Mouse (Mus musculus) E14TG2a.4 (cell line): Measurements from ENCODE around the gene Eps15.

Experiments used
- CTCF ChIP-seq: conservative IDR thresholded peaks from 2 replicates; pipeline ENCODE4 v1.5.1; 2014; ENCODE audit warnings: low read length
- POU5F1 ChIP-seq: IDR thresholded peaks from 2 replicates; pipeline ENCODE4 v1.6.1; 2014; ENCODE audit warnings: low read length, borderline replicate concordance

GRCm38 (mm10) chr4:109410681-109411376 lies 130.8 kb downstream of the Eps15 start:
- no peak for TF ChIP-seq POU5F1
- TF ChIP-seq CTCF, result no peak
